Mouse (Mus musculus) brown adipose tissue, adult 24 weeks (tissue): ENCODE results near the gene Ksr2. TPM values are rescaled to one million over a fixed set of nuclear protein-coding genes. Genes with fewer than 3 reads are reported as not detected.
"Not testable (repeated sequence)": the region's sequence is repeated elsewhere in the genome, so short reads cannot be mapped to it uniquely, and the experiment has no call there.

Source experiments
- H3K27ac ChIP-seq: fragments of 200-500 bp; replicated peaks from 2 replicates; pipeline ENCODE4 v1.5.1; 2012; ENCODE audit warnings: low read depth, mild to moderate bottlenecking, low read length
- H3K4me1 ChIP-seq: fragments of 200-500 bp; 2 replicates; pipeline ENCODE4 v1.6.1; 2012; ENCODE audit warnings: low read length, mixed read lengths; ENCODE audit not compliant: control insufficient read depth, insufficient read depth, insufficient read length
- H3K4me3 ChIP-seq: fragments of 200-500 bp; 2 replicates; pipeline ENCODE4 v1.5.1; 2012; ENCODE audit warnings: low read depth, mild to moderate bottlenecking, low read length, moderate library complexity; ENCODE audit not compliant: insufficient read depth
- polyA plus RNA-seq: library from polyadenylated mRNA; stranded (reverse); fragments of >200 nt; gene quantifications from 2 replicates; pipeline ENCODE4 v1.2.4, GENCODE M21; 2012; ENCODE audit not compliant: missing spikeins, insufficient read depth, insufficient read length

The Ksr2 gene
- polyA plus RNA-seq, 1 experiment, result not detected

DNA sequence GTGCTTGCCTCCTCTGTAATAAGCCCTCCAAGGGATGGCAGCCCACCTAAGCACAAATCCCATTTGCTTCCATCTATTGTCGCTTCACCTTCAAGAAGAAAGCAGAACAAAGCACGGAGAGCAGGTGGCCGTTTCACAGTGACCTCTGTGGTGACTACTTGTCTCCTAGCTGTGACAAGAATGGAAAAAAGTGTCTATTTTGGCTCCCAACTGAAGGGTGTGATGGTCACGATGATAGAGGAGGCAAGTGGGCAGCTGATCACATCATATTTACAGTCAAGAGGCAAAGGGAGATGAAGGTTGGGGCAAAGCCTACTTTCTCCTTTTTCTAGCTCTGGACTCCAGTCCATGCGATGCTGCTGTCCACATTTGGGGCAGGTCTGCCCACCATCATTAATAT, 18.0 kb upstream of the Ksr2 start:
- Histone ChIP-seq H3K4me1 (no peaks in the 10 kb centered on the region), H3K27ac (no peak overlapping the region), H3K4me3 (no peak overlapping the region)

DNA sequence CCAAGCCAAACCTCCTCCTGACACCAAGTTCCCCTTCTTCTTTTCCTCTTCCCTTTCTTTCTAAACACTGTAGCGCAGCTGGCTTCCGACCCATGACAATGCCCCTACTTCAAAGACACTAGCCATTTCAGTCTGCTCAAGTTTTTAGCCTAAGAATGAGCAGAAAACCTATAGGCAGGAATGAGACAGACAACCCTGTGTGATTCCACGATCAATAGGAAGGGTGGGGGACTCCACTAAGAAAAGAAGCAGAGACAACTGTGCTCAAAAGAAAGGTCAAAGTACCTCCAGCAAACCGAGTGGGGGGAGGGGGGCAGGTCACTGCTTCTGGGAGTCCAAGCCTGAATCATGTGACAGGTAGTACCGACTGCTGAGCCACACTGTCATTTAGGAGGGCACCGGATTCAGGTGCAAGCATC, 17.2 kb upstream of the Ksr2 start:
- no peak overlapping the region for H3K27ac ChIP-seq
- H3K4me3 ChIP-seq, result no peak overlapping the region
- no peaks in the 10 kb centered on the region for H3K4me1 ChIP-seq

DNA sequence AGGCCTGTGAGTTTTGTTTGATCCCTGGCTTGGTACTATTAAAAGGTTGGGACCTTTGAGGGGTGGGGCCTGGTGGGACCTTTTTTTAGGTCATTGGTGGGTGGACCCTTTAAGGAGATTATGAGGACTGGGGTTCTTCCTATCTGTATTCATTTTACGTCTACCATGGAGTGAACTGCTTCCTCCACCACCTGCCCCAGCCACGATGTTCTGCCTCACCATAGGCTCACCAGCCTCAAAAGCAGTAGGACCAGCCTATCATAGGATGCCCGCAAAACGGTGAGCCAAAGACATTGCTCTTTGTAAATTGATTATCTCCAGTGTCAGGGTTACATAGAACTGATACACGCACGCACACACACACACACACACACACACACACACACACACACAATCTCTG, 16.4 kb upstream of the Ksr2 start:
- Histone ChIP-seq H3K4me1 (no peaks in the 10 kb centered on the region), H3K4me3 (no peak overlapping the region), H3K27ac (no peak overlapping the region)

DNA sequence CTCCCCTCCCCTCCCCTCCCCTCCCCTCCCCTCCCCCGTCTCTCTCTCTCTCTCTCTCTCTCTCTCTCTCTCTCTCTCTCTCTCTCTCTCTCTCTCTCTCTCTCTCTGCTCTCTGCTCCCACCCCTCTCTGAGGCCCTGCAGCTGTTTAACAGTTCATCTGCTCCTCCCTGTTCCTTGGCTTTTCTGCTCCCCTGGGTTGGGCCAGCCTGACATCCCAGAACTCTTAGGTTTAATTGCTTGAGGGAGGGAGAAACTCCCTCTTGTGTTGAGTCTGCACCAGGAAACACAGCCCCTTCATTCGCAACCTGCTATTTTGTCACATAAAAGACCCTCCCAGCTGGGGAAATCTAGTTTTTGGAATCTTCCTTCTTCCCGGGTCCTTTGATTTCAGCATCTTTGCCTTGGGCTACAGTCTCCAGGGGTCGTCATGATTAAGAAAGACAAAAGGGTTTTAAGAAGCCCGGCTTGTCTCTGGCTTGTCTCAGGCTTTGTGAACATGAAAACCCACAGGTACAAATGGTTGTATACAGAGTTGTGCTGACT, 15.7 kb upstream of the Ksr2 start:
- Histone ChIP-seq H3K4me3 (no peak overlapping the region), H3K4me1 (no peaks in the 10 kb centered on the region), H3K27ac (no peak overlapping the region)

DNA sequence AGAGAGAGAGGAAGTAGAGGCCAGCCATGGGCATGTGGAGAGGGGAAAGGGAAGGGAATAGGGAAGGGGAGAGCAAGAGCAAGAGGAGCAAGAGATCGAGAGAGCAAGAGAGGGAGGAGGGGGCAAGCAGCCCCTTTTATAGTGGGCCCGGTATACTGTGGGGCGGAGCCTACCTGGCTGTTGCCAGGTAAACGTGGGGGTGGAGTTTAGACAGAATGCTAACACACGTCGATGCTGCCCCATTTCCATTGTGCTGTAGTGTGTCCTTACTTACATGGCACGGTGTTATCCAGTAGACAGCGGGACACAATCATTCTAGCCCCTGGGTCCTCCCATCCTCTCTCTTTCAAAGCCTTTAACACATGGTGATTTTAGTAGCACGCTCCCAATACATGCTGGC, 14.5 kb upstream of the Ksr2 start:
- Histone ChIP-seq H3K4me3 (no peak overlapping the region), H3K4me1 (no peaks in the 10 kb centered on the region), H3K27ac (no peak overlapping the region)

DNA sequence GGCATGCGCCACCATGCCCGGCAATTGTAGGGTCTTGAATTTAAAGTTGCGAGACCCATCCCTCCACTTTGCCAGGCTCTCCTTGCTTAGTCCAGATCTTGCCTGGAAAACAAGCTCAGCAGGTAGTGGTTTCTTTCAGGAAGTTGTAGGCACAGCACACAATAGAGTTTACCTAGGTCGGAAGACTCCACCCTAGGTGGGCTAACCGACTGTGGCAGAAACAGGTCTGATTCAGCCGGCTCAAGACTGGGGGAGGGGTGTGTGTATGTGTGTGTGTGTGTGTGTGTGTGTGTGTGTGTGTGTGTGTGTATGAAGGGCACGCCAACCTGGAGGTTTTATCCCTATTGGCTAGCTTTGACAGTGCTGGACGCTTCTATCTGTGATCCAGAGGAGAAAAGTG, 10.2 kb upstream of the Ksr2 start:
- no peak overlapping the region for H3K4me3 ChIP-seq
- H3K4me1 ChIP-seq, result no peaks in the 10 kb centered on the region
- H3K27ac ChIP-seq, result no peak overlapping the region

DNA sequence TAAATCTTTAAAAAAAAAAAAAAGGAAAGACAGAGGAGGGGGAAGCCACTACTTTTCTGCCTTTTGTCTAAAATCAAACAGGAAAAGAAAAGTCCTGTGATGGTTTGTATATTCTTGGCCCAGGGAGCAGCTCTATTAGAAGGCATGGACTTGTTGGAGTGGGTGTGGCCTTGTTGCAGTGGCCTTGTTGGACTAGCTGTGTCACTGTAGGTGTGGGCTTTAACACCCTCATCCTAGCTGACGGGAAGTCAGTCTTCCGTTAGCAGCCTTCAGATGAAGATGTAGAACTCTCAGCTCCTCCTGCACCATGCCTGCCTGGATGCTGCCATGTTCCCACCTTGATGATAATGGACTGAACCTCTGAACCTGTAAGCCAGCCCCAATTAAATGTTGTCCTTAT, 9.1 kb upstream of the Ksr2 start:
- not testable (repeated sequence) for H3K27ac ChIP-seq, H3K4me1 ChIP-seq, H3K4me3 ChIP-seq

DNA sequence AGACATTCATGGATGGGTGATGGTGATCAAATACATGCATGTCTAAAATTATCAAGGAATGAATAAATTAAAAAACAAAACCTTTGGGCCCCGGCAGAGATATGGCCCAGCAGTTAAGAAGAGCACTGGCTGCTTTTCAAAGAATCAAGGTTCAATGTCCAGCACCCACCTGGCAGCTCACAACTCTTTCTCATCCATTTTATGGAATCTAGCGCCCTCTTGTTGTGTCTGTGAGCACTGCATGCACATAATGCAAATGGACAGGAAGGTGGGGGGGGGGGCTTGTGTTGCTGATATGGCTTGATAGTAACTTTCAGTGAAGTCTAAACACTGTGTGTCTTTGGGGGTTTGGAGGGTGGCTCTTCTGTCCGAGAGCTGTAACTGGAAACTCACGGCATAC, 5.6 kb upstream of the Ksr2 start:
- Histone ChIP-seq H3K4me3 (no peak overlapping the region), H3K27ac (no peak overlapping the region), H3K4me1 (no peaks in the 10 kb centered on the region)

DNA sequence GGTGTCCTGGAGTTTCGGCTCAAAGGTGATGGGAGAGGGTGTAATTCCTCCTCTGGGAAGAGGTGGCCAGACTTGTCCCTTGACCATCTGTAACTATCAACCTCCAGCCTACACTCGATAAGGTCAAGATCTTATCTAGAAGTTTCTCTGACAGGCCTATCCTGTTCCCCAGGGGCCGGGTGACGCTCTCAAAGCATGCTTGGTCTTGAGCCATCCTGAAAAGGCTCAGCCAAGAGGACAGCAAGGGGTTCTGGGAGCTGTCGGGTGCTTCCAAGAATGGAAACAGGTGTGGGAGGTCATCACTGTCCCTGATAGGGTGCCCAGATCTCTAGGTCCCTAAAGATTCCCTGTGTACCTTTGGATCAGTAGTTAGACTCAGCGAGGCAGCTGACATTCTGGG, 4.4 kb upstream of the Ksr2 start:
- Histone ChIP-seq H3K4me3 (no peak overlapping the region), H3K27ac (no peak overlapping the region)

DNA sequence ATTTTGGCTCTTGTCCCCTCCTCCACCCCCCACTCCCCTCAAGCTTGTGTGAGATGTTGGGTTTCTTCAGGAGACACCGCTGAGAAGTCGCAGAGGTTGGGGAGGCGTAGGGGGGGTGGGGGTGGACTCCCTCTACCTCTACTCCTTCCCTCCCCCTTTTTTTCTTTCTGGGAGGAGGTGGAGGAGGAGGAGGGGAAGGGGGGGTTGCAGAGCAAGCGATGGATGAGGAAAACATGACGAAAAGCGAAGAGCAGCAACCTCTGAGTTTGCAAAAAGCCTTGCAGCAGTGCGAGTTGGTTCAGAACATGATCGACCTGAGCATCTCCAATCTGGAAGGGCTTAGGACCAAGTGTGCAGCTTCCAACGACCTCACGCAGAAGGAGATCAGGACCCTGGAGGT, 811 bp downstream of the Ksr2 start:
- Histone ChIP-seq H3K4me1 (no peaks in the 10 kb centered on the region), H3K27ac (no peak overlapping the region), H3K4me3 (no peak overlapping the region)

More for the DNA sequence above, 4.4 kb upstream of the Ksr2 start:
- H3K4me1 ChIP-seq, result no peaks in the 10 kb centered on the region

DNA sequence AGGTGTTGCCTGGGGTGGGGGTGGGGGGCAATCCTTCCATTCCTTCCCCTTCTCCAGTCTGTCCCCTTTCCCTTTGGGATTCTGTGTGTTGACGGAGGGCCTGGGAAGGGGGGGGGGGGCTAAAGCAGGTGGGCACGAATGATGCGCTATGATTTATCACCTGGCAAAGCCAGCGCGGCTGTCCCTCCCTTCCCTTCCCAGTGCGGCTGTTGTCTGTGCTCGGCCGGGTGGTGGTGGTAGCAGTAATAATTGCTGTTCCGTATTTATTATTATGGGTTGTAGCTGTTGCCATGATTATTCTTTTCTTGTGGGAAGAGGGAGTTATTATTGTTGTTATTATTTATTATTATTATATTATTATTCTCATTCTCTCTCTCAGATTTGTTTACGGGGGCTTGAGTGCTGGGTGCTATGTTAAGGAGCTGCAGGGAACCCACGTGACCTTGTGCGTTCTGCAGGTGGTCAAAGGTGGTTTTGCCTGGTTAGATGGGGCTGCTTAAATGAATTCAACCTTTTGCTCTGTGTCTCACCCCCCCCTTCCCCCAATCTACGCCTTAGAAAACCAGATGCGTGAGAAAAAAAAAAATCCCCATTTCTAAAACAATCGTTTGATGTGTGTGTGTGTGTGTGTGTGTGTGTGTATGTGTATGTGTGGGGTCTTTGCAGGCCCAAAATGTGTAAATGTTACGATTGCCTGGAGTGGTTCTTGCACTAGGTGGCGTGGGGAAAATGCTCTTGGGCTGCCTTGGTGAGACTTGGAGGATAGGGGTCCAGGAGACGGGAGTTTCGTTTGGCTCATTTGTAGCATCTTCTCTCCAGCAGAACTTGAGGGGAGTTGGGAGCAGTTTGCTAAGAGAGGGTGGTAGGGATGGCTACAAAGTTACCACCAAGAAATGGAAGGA, 1.5 kb downstream of the Ksr2 start:
- H3K4me3 ChIP-seq, result no peak overlapping the region
- no peaks in the 10 kb centered on the region for H3K4me1 ChIP-seq
- H3K27ac ChIP-seq, result no peak overlapping the region

DNA sequence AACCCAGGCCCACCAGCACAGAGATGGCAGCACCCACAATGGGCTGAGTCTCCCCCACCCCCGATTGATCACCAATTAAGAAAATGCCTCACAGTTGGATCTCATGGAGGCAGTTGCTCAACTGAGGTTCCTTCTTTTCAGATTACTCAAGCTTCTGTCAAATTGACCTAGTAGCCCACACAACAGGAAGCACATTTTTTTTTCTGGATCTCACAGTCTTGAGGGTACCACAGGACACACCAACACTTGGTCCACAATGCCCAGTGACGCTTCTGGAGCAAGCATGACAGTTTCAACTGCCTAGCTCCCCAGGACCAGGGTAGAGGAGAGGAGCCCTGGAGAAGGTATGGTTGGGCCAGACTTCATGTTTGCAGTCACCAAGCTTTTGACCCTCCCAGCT, 3.6 kb downstream of the Ksr2 start:
- H3K4me1 ChIP-seq, result no peaks in the 10 kb centered on the region
- H3K27ac ChIP-seq, result no peak overlapping the region
- H3K4me3 ChIP-seq, result no peak overlapping the region

DNA sequence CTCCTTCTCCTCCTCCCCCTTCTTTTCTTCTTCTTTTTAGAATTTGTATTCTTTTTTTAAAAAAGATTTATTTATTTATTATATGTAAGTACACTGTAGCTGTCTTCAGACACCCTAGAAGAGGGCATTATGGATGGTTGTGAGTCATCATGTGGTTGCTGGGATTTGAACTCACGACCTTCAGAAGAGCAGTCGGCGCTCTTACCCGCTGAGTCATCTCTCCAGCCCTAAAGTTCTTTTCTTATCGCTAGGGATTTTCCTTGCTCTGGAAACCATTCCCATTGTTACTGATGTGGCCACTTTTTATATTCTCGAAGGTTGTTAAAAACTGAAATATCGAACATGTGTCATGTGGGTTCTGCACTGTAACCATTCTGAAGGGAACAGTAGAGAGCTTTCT, 19.7 kb downstream of the Ksr2 start:
- not testable (repeated sequence) for H3K27ac ChIP-seq, H3K4me3 ChIP-seq, H3K4me1 ChIP-seq

DNA sequence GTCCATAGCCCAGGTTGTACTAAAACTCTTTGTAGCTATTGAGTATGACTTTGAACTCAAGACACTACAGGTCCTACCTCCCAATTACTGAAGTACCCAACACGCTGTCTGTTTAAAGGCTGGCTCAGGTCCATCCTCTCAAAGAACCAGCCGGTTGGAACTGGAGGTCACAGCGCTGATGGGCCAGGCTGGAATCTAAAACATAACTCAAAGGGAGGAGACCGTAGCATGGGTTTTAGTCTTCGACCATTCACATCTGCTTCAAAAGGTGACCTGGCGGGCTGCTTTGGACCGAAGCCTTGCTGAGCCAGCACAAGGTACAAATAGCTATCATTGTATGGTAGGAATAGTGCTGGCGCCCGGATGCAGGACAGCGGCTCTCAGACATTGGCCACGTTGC, 26.5 kb downstream of the Ksr2 start:
- Histone ChIP-seq H3K4me1 (no peaks in the 10 kb centered on the region), H3K4me3 (no peak overlapping the region), H3K27ac (no peak overlapping the region)

DNA sequence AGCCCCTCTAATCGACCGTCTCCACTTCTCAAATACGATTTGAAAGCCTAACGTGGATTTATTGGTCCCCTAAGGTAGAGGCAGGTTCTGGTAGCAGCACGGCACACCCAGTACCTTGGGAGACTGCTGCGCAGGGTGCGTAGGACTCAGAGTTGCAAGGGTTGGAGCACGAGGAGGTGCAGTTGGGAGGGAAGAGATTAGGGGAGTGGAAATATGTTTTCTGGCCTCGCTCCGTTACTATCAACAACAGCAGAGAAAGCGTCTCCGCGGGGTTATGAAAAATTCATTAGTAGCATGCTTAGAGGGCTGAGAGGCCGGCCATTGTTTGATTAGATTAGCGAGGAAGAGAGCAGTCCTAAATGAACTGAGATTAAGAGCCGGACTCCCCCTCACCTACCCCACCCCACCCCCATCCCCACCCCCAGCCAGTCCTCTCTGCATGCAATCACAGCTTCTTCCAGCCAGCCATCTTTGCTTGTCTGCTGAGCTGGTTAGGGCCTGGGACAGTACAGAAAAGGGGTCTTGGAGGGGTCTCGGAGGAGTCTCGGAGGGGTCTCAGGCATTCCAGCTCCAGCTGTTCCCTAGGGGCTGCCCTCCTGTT, 27.5 kb downstream of the Ksr2 start:
- no peak overlapping the region for H3K4me3 ChIP-seq
- H3K27ac ChIP-seq, result no peak overlapping the region
- H3K4me1 ChIP-seq, result no peaks in the 10 kb centered on the region
